Mouse (Mus musculus): ENCODE data around the gene Gm21976. TPM values are rescaled to one million over a fixed set of nuclear protein-coding genes. Genes with fewer than 3 reads are reported as not detected.

Gene Gm21976
- total and polyA plus RNA-seq, 3 experiments = not detected

GRCm38 (mm10) chr13:98349491-98349890 lies 69.8 kb downstream of the Gm21976 start:
- Histone ChIP-seq H3K4me1 (ENCODE audit: control insufficient read depth, insufficient read depth, low read length) (no peaks in the 10 kb centered on the region), H3K27ac (no peak overlapping the region), H3K27me3 (ENCODE audit: control insufficient read depth, insufficient read depth, low read length) (peaks cover 20% of the 10 kb centered on the region), H3K36me3 (ENCODE audit: control insufficient read depth, insufficient read depth, low read length) (no peaks in the 10 kb centered on the region), H3K9ac (ENCODE audit: low read depth, low read length) (no peak overlapping the region), H3K79me2 (replicated peaks; ENCODE audit: control insufficient read depth, insufficient read depth, low read length) (no peaks in the 10 kb centered on the region), H3K4me3 (no peak overlapping the region)
- intact Hi-C loops (cut with DNase I) = no loop called here
- no peak for DNase-seq
- TF ChIP-seq EP300 (IDR thresholded peaks at IDR 0.05; ENCODE audit: insufficient read depth, low read depth, low read length) = no peak
- no peak for TF ChIP-seq POLR2A (IDR thresholded peaks at IDR 0.05; ENCODE audit: insufficient read depth, low read depth, low read length)
- TF ChIP-seq CTCF (IDR thresholded peaks at IDR 0.05) = no peak
- 73% methylated on average over 4 of the region's 4 CpGs for WGBS

GRCm38 (mm10) chr13:98351527-98351926 lies 71.8 kb downstream of the Gm21976 start:
- H3K4me3 ChIP-seq = no peak overlapping the region
- no peak overlapping the region for H3K9ac ChIP-seq (ENCODE audit: low read depth, low read length)
- H3K27me3 ChIP-seq (ENCODE audit: control insufficient read depth, insufficient read depth, low read length) = peaks cover 33% of the 10 kb centered on the region
- H3K27ac ChIP-seq = no peak overlapping the region
- H3K36me3 ChIP-seq (ENCODE audit: control insufficient read depth, insufficient read depth, low read length) = no peaks in the 10 kb centered on the region
- no peak for DNase-seq
- 11% methylated on average over 8 of the region's 8 CpGs for WGBS
- no peaks in the 10 kb centered on the region for H3K4me1 ChIP-seq (ENCODE audit: control insufficient read depth, insufficient read depth, low read length)
- intact Hi-C loops (cut with DNase I) = loop anchor here (10.0 kb wide), 1 partner anchor 233 kb away; no protein-coding TSS in a partner anchor
- H3K79me2 ChIP-seq (replicated peaks; ENCODE audit: control insufficient read depth, insufficient read depth, low read length) = no peaks in the 10 kb centered on the region
- TF ChIP-seq CTCF (IDR thresholded peaks at IDR 0.05) (peak; percentile 37), POLR2A (IDR thresholded peaks at IDR 0.05; ENCODE audit: insufficient read depth, low read depth, low read length) (no peak)

GRCm38 (mm10) chr13:98352381-98352975 lies 72.8 kb downstream of the Gm21976 start:
- Histone ChIP-seq H3K36me3 (ENCODE audit: control insufficient read depth, insufficient read depth, low read length) (no peaks in the 10 kb centered on the region), H3K4me1 (ENCODE audit: control insufficient read depth, insufficient read depth, low read length) (no peaks in the 10 kb centered on the region), H3K79me2 (replicated peaks; ENCODE audit: control insufficient read depth, insufficient read depth, low read length) (no peaks in the 10 kb centered on the region), H3K4me3 (no peak overlapping the region), H3K27me3 (ENCODE audit: control insufficient read depth, insufficient read depth, low read length) (peaks cover 33% of the 10 kb centered on the region), H3K9ac (ENCODE audit: low read depth, low read length) (no peak overlapping the region), H3K27ac (no peak overlapping the region)
- 18% methylated on average over 14 of the region's 14 CpGs for WGBS
- no peak for DNase-seq
- intact Hi-C loops (cut with DNase I) = loop anchor here (10.0 kb wide), 1 partner anchor 232 kb away; no protein-coding TSS in a partner anchor
- no peak for TF ChIP-seq EP300 (IDR thresholded peaks at IDR 0.05; ENCODE audit: insufficient read depth, low read depth, low read length)
- TF ChIP-seq CTCF (IDR thresholded peaks at IDR 0.05) = no peak
- TF ChIP-seq POLR2A (IDR thresholded peaks at IDR 0.05; ENCODE audit: insufficient read depth, low read depth, low read length) = no peak

GRCm38 (mm10) chr13:98353709-98354089 lies 74.0 kb downstream of the Gm21976 start:
- Histone ChIP-seq H3K27me3 (ENCODE audit: control insufficient read depth, insufficient read depth, low read length) (peaks cover 37% of the 10 kb centered on the region), H3K4me3 (peak overlapping the region; percentile 37), H3K27ac (no peak overlapping the region), H3K36me3 (ENCODE audit: control insufficient read depth, insufficient read depth, low read length) (no peaks in the 10 kb centered on the region), H3K79me2 (replicated peaks; ENCODE audit: control insufficient read depth, insufficient read depth, low read length) (no peaks in the 10 kb centered on the region), H3K4me1 (ENCODE audit: control insufficient read depth, insufficient read depth, low read length) (no peaks in the 10 kb centered on the region), H3K9ac (ENCODE audit: low read depth, low read length) (no peak overlapping the region)
- intact Hi-C loops (cut with DNase I) = loop anchor here (10.0 kb wide), 1 partner anchor 231 kb away; no protein-coding TSS in a partner anchor
- peak in 1 of 2 experiments; percentile 46 for DNase-seq
- TF ChIP-seq EP300 (IDR thresholded peaks at IDR 0.05; ENCODE audit: insufficient read depth, low read depth, low read length) = no peak
- TF ChIP-seq CTCF (IDR thresholded peaks at IDR 0.05) = no peak
- TF ChIP-seq POLR2A (IDR thresholded peaks at IDR 0.05; ENCODE audit: insufficient read depth, low read depth, low read length) = no peak
- WGBS = 2% methylated on average over 13 of the region's 13 CpGs

- Histone ChIP-seq H3K4me3 (peak within 1 kb of the TSS; percentile 37), H3K36me3 (ENCODE audit: control insufficient read depth, insufficient read depth, low read length) (no peaks in the 10 kb centered on the region), H3K27me3 (ENCODE audit: control insufficient read depth, insufficient read depth, low read length) (peaks cover 37% of the 10 kb centered on the region), H3K79me2 (replicated peaks; ENCODE audit: control insufficient read depth, insufficient read depth, low read length) (no peaks in the 10 kb centered on the region), H3K4me1 (ENCODE audit: control insufficient read depth, insufficient read depth, low read length) (no peaks in the 10 kb centered on the region), H3K9ac (ENCODE audit: low read depth, low read length) (peak within 1 kb of the TSS; percentile 37; the same call in 1 of the 2 replicates), H3K27ac (no peak within 1 kb of the TSS)
- TF ChIP-seq CTCF (IDR thresholded peaks at IDR 0.05) = no peak
- TF ChIP-seq EP300 (IDR thresholded peaks at IDR 0.05; ENCODE audit: insufficient read depth, low read depth, low read length) = no peak
- TF ChIP-seq POLR2A (IDR thresholded peaks at IDR 0.05; ENCODE audit: insufficient read depth, low read depth, low read length) = no peak
- DNase-seq = peak; percentile 44 to 47
- intact Hi-C loops (cut with DNase I) = loop anchor here (10.0 kb wide), 1 partner anchor 231 kb away; no protein-coding TSS in a partner anchor
- 1% methylated on average over 68 of the region's 76 CpGs for WGBS
These were observed 74.6 kb downstream of the Gm21976 start, which contains the start of gene Foxd1 for GRCm38 (mm10) chr13:98354090-98354801. Gene Foxd1, plus strand, starts transcription at chr13:98354242.

Measured in heart, adult 2 months (tissue).